Mouse (Mus musculus): ENCODE data around the gene Ercc1. TPM values are rescaled to one million over a fixed set of nuclear protein-coding genes. Genes with fewer than 3 reads are reported as not detected.
A peak's percentile ranks its signal among the peaks of the same experiment; 100 is the strongest.

Ercc1 gene
- polyA plus RNA-seq, 1 experiment from 2014 or later, result 114 TPM

GRCm38 (mm10) chr7:19314033-19314432, 30.5 kb upstream of the Ercc1 start:
- H3K9me3 ChIP-seq, result no peaks in the 10 kb centered on the region
- no peak for ATAC-seq (ENCODE audit: low FRiP score, low read depth)
- no peak overlapping the region for H3K4me3 ChIP-seq
- no peak overlapping the region for H3K27ac ChIP-seq (replicated peaks)
- no peaks in the 10 kb centered on the region for H3K36me3 ChIP-seq
- no peak overlapping the region for H3K4me2 ChIP-seq (replicated peaks)
- H3K27me3 ChIP-seq, result peaks cover 62% of the 10 kb centered on the region
- H3K9ac ChIP-seq (replicated peaks), result no peak overlapping the region
- H3K4me1 ChIP-seq, result peaks cover 17% of the 10 kb centered on the region
- 46% methylated on average over 5 of the region's 5 CpGs for WGBS

- 41% methylated on average over 14 of the region's 14 CpGs for WGBS
- H3K4me3 ChIP-seq, result no peak overlapping the region
- no peak overlapping the region for H3K4me2 ChIP-seq (replicated peaks)
- H3K27me3 ChIP-seq, result peaks cover 57% of the 10 kb centered on the region
- no peaks in the 10 kb centered on the region for H3K36me3 ChIP-seq
- peaks cover 19% of the 10 kb centered on the region for H3K4me1 ChIP-seq
- peak overlapping the region; percentile 39; the same call in 1 of the 2 replicates for H3K9ac ChIP-seq (replicated peaks)
- ATAC-seq (ENCODE audit: low FRiP score, low read depth), result no peak
- H3K27ac ChIP-seq (replicated peaks), result no peak overlapping the region
- H3K9me3 ChIP-seq, result no peaks in the 10 kb centered on the region
These were observed 28.0 kb upstream of the Ercc1 start for GRCm38 (mm10) chr7:19316451-19317161.

- no peak for ATAC-seq (ENCODE audit: low FRiP score, low read depth)
These were observed 26.4 kb upstream of the Ercc1 start for GRCm38 (mm10) chr7:19318201-19318600.

GRCm38 (mm10) chr7:19318676-19319075, 25.9 kb upstream of the Ercc1 start:
- H3K27me3 ChIP-seq, result peaks cover 55% of the 10 kb centered on the region
- 77% methylated on average over 7 of the region's 7 CpGs for WGBS
- ATAC-seq (ENCODE audit: low FRiP score, low read depth), result no peak

More at GRCm38 (mm10) chr7:19318201-19318600, 26.4 kb upstream of the Ercc1 start:
- 71% methylated on average over 2 of the region's 2 CpGs for WGBS
- H3K4me3 ChIP-seq, result no peak overlapping the region
- no peak overlapping the region for H3K9ac ChIP-seq (replicated peaks)
- peaks cover 55% of the 10 kb centered on the region for H3K27me3 ChIP-seq
- peaks cover 19% of the 10 kb centered on the region for H3K4me1 ChIP-seq
- no peak overlapping the region for H3K4me2 ChIP-seq (replicated peaks)
- H3K9me3 ChIP-seq, result no peaks in the 10 kb centered on the region
- no peaks in the 10 kb centered on the region for H3K36me3 ChIP-seq
- no peak overlapping the region for H3K27ac ChIP-seq (replicated peaks)

GRCm38 (mm10) chr7:19319458-19319857, 25.1 kb upstream of the Ercc1 start:
- peak overlapping the region; percentile 51; the same call in 1 of the 2 replicates for H3K9ac ChIP-seq (replicated peaks)
- H3K36me3 ChIP-seq, result no peaks in the 10 kb centered on the region
- H3K4me2 ChIP-seq (replicated peaks), result peak overlapping the region; percentile 73
- H3K9me3 ChIP-seq, result no peaks in the 10 kb centered on the region
- H3K27me3 ChIP-seq, result peaks cover 48% of the 10 kb centered on the region
- ATAC-seq (ENCODE audit: low FRiP score, low read depth), result peak; percentile 73
- peak overlapping the region; percentile 48 for H3K4me3 ChIP-seq
- 19% methylated on average over 9 of the region's 9 CpGs for WGBS
- H3K27ac ChIP-seq (replicated peaks), result 0 out of 2 replicates have a peak overlapping the region, but pooled peaks have one; percentile 11
- peaks cover 19% of the 10 kb centered on the region for H3K4me1 ChIP-seq

More at GRCm38 (mm10) chr7:19318676-19319075, 25.9 kb upstream of the Ercc1 start:
- no peak overlapping the region for H3K4me2 ChIP-seq (replicated peaks)
- no peaks in the 10 kb centered on the region for H3K9me3 ChIP-seq
- no peak overlapping the region for H3K27ac ChIP-seq (replicated peaks)
- H3K36me3 ChIP-seq, result no peaks in the 10 kb centered on the region
- H3K4me1 ChIP-seq, result peaks cover 19% of the 10 kb centered on the region
- no peak overlapping the region for H3K9ac ChIP-seq (replicated peaks)
- no peak overlapping the region for H3K4me3 ChIP-seq

- H3K27ac ChIP-seq (replicated peaks), result no peak overlapping the region; the same call in 1 of the 2 replicates
- H3K9me3 ChIP-seq, result no peaks in the 10 kb centered on the region
- no peaks in the 10 kb centered on the region for H3K36me3 ChIP-seq
- peak overlapping the region; percentile 51; the same call in 1 of the 2 replicates for H3K9ac ChIP-seq (replicated peaks)
- peaks cover 43% of the 10 kb centered on the region for H3K27me3 ChIP-seq
- peak overlapping the region; percentile 48 for H3K4me3 ChIP-seq
- peak; percentile 93 for ATAC-seq (ENCODE audit: low FRiP score, low read depth)
- under 1% methylated on average over 41 of the region's 41 CpGs for WGBS
- peak overlapping the region; percentile 73 for H3K4me2 ChIP-seq (replicated peaks)
- peaks cover 19% of the 10 kb centered on the region for H3K4me1 ChIP-seq
These were observed 24.7 kb upstream of the Ercc1 start for GRCm38 (mm10) chr7:19319906-19320305.

GRCm38 (mm10) chr7:19320637-19321036, 23.9 kb upstream of the Ercc1 start:
- H3K9me3 ChIP-seq, result no peaks in the 10 kb centered on the region
- H3K4me2 ChIP-seq (replicated peaks), result peak overlapping the region; percentile 73
- no peaks in the 10 kb centered on the region for H3K36me3 ChIP-seq
- 43% methylated on average over 7 of the region's 7 CpGs for WGBS
- no peak overlapping the region; the same call in 1 of the 2 replicates for H3K27ac ChIP-seq (replicated peaks)
- H3K4me3 ChIP-seq, result peak overlapping the region; percentile 48; the same call in 1 of the 2 replicates
- H3K9ac ChIP-seq (replicated peaks), result no peak overlapping the region; the same call in 1 of the 2 replicates
- H3K27me3 ChIP-seq, result peaks cover 39% of the 10 kb centered on the region
- no peak for ATAC-seq (ENCODE audit: low FRiP score, low read depth)
- H3K4me1 ChIP-seq, result peaks cover 19% of the 10 kb centered on the region

GRCm38 (mm10) chr7:19321464-19321863, 23.1 kb upstream of the Ercc1 start:
- no peaks in the 10 kb centered on the region for H3K9me3 ChIP-seq
- no peak overlapping the region for H3K4me3 ChIP-seq
- H3K4me2 ChIP-seq (replicated peaks), result no peak overlapping the region
- ATAC-seq (ENCODE audit: low FRiP score, low read depth), result no peak
- H3K4me1 ChIP-seq, result peaks cover 25% of the 10 kb centered on the region
- H3K9ac ChIP-seq (replicated peaks), result no peak overlapping the region
- H3K36me3 ChIP-seq, result no peaks in the 10 kb centered on the region
- no peak overlapping the region for H3K27ac ChIP-seq (replicated peaks)
- 69% methylated on average over 5 of the region's 5 CpGs for WGBS
- H3K27me3 ChIP-seq, result peaks cover 39% of the 10 kb centered on the region

- no peak overlapping the region for H3K9ac ChIP-seq (replicated peaks)
- WGBS, result 66% methylated on average over 9 of the region's 9 CpGs
- H3K9me3 ChIP-seq, result no peaks in the 10 kb centered on the region
- no peak overlapping the region for H3K4me3 ChIP-seq
- H3K36me3 ChIP-seq, result no peaks in the 10 kb centered on the region
- peaks cover 34% of the 10 kb centered on the region for H3K4me1 ChIP-seq
- H3K4me2 ChIP-seq (replicated peaks), result no peak overlapping the region
- H3K27me3 ChIP-seq, result peaks cover 32% of the 10 kb centered on the region
- ATAC-seq (ENCODE audit: low FRiP score, low read depth), result no peak
- no peak overlapping the region for H3K27ac ChIP-seq (replicated peaks)
These were observed 22.1 kb upstream of the Ercc1 start for GRCm38 (mm10) chr7:19322489-19322888.

- Histone ChIP-seq H3K4me3 (no peak overlapping the region), H3K27ac (replicated peaks) (no peak overlapping the region), H3K9me3 (no peaks in the 10 kb centered on the region), H3K27me3 (peaks cover 16% of the 10 kb centered on the region), H3K4me1 (peaks cover 32% of the 10 kb centered on the region), H3K36me3 (no peaks in the 10 kb centered on the region), H3K9ac (replicated peaks) (no peak overlapping the region), H3K4me2 (replicated peaks) (no peak overlapping the region)
- 87% methylated on average over 11 of the region's 11 CpGs for WGBS
- no peak for ATAC-seq (ENCODE audit: low FRiP score, low read depth)
These were observed 20.4 kb upstream of the Ercc1 start for GRCm38 (mm10) chr7:19324221-19324620.

- H3K27me3 ChIP-seq, result peaks cover 13% of the 10 kb centered on the region; the same call in 1 of the 2 replicates
- no peak overlapping the region for H3K4me3 ChIP-seq
- H3K4me2 ChIP-seq (replicated peaks), result peak overlapping the region; percentile 56
- no peaks in the 10 kb centered on the region for H3K9me3 ChIP-seq
- H3K36me3 ChIP-seq, result no peaks in the 10 kb centered on the region
- H3K9ac ChIP-seq (replicated peaks), result no peak overlapping the region
- H3K4me1 ChIP-seq, result peaks cover 21% of the 10 kb centered on the region
- no peak for ATAC-seq (ENCODE audit: low FRiP score, low read depth)
- H3K27ac ChIP-seq (replicated peaks), result no peak overlapping the region
- WGBS, result 74% methylated on average over 21 of the region's 21 CpGs
These were observed 19.0 kb upstream of the Ercc1 start for GRCm38 (mm10) chr7:19325262-19326199.

Measured in midbrain, embryonic 12.5 days (tissue).